Mouse (Mus musculus): ENCODE results near the gene Ice2. TPM values are rescaled to one million over a fixed set of nuclear protein-coding genes. Genes with fewer than 3 reads are reported as not detected.

Ice2 gene
- polyA plus RNA-seq, 2 experiments from 2014 or later, result 24.5 to 31.2 TPM

DNA sequence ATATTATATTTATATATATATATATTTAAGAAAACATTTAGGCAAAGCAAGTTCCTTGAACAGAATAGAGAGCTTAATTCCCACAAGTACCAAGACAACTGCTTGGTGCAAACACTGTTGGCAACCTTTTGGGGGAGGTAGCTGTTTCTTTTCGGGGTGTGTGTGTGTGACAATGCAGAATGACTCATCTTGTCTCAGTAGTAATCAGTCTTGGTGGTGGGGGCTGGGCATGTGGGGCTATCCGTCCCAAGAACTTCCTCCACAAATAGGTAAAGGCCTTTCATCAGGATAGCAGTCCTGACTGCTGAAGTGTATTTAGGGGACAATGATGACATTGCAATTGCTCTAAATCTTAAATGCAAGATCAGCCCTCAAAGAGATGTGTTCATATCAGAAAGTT, 65.3 kb downstream of the Ice2 start:
- no peak for ATAC-seq

DNA sequence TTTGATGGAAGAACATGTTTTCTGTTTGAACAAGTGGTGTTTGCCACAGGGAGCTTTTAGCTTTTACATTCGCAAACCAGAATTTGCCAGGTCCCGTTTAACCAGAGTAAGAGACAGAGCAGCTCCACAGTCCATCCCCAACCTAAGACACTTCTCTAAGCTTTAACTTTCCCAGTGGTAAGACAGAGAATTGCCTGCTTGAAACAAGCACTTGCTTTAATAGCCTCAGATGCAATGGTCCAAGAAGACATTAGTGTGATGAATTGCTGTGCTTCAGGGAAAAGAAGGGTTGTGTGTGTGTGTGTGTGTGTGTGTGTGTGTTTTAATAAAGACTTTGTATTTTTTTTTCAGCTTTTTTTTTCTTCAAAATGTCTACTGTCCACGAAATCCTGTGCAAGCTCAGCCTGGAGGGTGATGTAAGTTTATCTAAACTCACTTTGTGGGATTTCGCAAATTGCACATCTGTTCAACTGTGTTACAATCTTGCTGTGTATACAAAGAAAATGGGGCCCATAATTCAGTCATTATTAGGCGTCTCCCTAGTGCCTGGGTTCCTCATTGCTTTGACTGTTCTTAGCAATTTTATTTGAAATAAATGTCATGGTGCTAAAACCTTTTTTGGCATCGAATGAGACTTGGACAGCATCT, 66.5 kb downstream of the Ice2 start:
- ATAC-seq, result no peak

DNA sequence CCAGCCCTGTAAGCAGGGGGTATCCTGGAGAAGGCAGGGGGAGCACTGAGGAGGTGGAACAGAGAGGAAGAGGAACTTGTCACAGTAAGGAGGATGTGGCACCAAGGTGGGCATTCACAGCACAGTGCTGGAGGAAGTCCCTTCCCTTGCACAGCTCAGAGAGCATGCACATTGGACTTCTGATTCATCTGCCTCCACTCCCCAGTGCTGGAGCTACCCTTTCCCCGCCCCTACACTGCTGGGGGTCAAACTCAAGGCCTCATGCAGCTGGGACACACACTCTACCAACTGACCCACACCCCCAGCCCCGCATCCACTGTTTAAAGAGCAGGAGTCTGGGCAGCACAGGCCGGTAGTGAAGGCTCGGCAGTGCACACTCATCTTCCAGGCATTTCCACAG, 68.4 kb downstream of the Ice2 start:
- no peak for ATAC-seq

DNA sequence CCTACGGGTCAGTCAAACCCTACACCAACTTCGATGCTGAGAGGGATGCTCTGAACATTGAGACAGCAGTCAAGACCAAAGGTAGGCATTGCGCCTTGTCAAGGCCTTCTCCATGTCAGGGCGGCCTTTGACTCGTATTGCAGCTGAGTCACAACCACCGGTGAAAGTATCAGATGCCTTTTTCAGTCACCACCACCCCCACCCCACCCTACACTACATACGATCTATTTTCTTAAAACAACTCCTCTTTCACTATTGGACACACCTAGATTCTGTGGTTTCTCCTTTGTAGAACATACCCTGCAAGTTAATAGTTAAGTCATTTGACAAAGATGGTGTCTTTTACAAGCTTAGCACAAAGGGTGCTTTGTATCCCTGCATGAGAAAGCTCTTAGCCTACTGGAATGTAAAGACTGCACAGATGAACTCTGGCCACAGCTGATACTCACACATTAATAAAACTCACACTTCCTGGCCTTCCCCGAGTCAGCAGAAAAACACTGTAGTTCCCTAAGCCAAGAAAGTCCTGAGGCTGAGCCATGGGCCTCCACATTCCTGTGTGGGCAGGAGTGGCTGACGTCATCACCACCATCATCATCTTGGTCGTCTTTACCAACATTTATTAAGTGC, 69.7 kb downstream of the Ice2 start:
- no peak for ATAC-seq

DNA sequence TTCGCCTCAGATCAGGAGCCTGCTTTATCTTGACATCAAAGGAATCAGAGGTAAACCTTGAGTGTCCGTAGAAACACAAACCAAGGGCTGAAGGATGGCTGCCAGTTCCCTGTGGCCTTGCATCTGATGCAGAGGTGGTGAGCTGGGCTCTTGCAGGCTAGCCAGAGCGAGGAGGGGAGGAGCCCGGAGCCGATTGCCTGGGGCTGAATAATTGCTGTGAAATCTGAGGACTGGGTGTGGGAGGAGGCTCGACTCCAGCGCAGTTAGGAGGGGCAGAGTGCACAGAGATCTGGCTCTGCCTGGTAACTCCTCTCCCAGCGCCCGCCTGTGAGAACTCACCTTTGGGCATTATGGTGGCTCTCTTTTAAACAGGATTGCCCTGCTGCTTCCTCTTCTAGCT, 71.3 kb downstream of the Ice2 start:
- no peak for ATAC-seq

DNA sequence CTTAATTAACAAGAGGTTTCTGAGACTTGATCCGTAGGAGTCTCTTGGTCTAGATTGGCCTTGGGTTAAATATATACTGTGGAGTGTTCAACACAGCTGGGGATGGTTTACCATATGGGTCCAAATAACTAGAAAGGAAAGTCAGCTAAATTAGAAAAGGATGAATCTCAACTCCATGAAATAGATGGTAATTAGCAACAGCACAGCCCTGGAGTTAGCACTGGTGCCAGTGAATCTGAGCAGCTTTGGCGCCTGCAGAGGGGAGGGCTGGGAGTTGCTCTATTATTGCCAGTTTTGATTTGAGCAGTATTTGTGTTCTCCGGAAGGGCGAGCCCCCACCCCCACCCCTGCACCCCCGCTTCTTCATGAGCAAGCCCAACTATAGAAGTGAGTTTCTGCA, 72.7 kb downstream of the Ice2 start:
- ATAC-seq, result no peak

DNA sequence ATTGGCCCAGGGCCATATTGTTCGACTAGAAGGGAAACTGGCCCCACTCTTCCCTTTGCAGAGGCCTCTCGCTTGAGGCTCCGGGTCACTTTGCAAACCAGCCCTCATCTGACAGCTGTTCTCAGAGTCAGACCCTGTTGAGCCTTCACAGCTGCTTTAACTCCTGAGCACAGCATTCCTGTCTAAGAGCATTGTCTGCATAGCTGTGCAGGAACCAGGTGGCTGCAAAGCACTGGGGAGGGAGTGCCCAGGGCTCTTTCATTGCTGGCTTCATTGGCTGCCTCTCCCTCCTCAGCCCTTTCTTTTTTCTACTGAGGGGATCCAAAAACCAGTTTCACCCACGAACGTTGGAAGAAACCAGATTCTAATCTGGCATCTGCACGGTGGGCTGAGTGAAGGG, 73.2 kb downstream of the Ice2 start:
- ATAC-seq, result no peak

DNA sequence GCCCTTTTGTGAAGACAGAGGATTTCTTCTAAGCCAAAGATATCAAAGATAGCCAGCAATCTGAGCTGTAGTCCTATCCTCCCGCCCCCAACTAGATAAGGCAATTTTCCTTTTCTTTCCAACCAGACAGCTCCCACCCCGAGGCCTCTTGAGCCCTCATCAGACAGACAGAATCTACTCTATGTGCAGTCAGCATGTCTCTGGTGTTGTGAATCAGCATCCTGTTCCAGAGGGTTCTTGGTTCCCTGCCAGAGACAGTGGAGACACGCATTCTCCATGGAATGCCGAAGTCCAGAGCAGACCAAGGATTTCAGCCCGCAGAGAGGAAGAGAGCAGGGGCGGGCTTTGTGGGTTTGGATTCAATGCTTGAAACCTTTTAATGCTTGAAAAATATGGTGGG, 75.0 kb downstream of the Ice2 start:
- ATAC-seq, result no peak

DNA sequence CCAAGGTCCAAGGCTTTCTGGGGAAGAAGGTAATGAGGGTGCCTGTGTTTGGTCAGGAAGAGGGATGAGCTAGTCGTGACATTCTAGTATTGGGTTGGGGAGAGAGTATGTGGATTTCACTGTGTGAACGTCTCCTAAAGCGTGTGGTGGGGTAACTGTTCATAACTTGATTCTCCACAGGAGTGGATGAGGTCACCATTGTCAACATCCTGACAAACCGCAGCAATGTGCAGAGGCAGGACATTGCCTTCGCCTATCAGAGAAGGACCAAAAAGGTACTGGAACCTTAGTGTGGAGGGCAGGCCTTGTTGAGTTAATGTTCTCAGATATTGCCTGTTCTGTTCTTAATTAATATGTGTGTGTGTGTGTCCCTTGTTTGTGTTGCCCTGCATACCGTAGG, 78.2 kb downstream of the Ice2 start:
- ATAC-seq, result no peak

DNA sequence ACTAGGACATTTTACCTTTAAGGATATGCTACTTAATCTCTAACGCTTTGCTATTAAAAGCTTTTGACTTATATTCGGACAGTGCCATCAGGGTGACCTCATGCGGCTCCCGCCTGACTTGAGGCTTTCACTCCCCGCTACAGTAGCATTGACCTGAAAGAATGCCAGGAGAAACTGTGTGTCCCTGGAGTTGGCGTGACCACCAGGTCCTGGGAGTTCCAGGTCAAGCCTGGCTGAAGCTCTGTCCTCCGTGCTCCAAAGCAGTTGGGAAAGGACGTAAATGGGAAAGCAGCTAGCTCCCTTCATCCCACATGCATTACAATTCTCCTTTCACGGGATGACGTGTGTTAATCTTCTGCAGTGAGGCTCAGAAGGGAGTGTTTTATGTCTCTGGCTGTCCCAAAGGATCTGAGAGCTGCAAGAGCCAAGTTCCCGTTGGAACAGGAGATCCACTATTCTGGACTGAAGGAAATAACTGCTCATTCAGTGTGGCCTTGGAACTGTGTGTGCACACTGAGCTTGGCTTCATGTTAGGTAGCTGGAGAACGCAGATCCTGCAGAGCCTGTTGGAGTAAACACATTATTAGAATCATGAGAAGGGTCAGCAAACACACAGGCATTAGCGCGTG, 79.6 kb downstream of the Ice2 start:
- no peak for ATAC-seq

DNA sequence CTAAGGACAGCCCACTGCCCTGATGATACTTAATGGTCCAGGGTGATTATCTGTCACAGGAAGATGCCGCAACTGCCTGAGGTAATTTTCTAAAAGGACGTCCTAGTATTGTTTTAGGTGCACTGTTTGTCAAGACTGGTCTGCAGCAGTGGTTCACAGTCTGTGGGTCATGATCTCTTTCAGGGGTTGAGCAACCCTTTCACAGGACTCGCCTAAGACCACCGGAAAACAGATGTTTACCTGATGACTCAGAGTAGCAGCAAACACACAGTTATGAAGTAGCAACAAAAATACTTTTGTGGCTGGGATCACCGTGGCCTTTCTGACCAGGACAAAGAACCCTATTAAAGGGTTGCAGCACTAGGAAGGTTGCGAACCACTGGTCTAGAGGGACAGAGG, 80.1 kb downstream of the Ice2 start:
- ATAC-seq, result no peak

DNA sequence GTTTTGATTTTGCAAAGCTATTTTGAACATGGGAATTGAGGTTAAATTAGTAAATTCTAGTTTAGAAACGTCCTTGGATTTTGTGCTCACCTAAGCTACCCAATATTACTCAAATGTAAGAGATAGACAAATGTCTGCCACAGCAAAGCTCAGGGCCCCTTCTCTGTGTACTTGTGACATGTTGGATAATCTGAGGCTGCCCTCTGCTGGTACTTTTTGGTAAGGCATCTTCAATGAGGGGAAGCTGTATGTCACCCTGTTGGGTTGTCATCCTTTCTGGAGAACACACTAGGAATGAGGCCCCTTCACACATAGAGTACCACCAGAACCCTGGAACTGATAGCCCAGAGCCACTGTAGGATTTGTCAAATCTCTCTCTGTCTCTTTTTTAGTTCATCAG, 82.6 kb downstream of the Ice2 start:
- ATAC-seq, result peak; percentile 67

Other genes starting within 250 kb of the Ice2 start
- 100 to 1,000 TPM in 1 of 2 experiments, 10 to 100 TPM in 1; 95.7 to 127 TPM for gene Anxa2, start 55.7 kb downstream of the Ice2 start, polyA plus RNA-seq (2017; shearing (Covaris generic))

All from CD4-positive, CD25-positive, alpha-beta regulatory T cell, adult 4 months (primary cell).